Mouse (Mus musculus): ENCODE data around the gene Fam117a. TPM values are rescaled to one million over a fixed set of nuclear protein-coding genes. Genes with fewer than 3 reads are reported as not detected.

Gene Fam117a
- polyA plus RNA-seq (2015; fragmentation: Illumina TruSeq; extraction: RNeasy Lipid Tissue Mini Kit (QIAGEN cat#74804); ENCODE audit: low read depth, low replicate concordance), result 6.5 TPM

GRCm38 (mm10) chr11:95336568-95337128 lies at the start of gene Fam117a:
TSS of gene Fam117a (plus strand) at chr11:95337018.

GRCm38 (mm10) chr11:95310007-95310647 lies 26.7 kb upstream of the Fam117a start, which contains the start of gene Kat7:
TSS of gene Kat7 (minus strand) at chr11:95310246.

GRCm38 (mm10) chr11:95384319-95384972 lies 47.6 kb downstream of the Fam117a start, which contains the start of gene Slc35b1:
TSS of gene Slc35b1 (plus strand) at chr11:95384692.

GRCm38 (mm10) chr11:95413641-95414535 lies 77.1 kb downstream of the Fam117a start, which contains the start of gene Spop:
TSS of gene Spop (plus strand) at chr11:95414080.

Other genes with a start within 250 kb of the Fam117a start
- not detected for gene Dlx3, start 216.9 kb upstream of the Fam117a start, polyA plus RNA-seq (2015; fragmentation: Illumina TruSeq; extraction: RNeasy Lipid Tissue Mini Kit (QIAGEN cat#74804); ENCODE audit: low read depth, low replicate concordance)
- 0.39 TPM for gene Dlx4, start 190.8 kb upstream of the Fam117a start, polyA plus RNA-seq (2015; fragmentation: Illumina TruSeq; extraction: RNeasy Lipid Tissue Mini Kit (QIAGEN cat#74804); ENCODE audit: low read depth, low replicate concordance)
- not detected for gene Tac4, start 75.5 kb upstream of the Fam117a start, polyA plus RNA-seq (2015; fragmentation: Illumina TruSeq; extraction: RNeasy Lipid Tissue Mini Kit (QIAGEN cat#74804); ENCODE audit: low read depth, low replicate concordance)
- gene Kat7, start 26.8 kb upstream of the Fam117a start, polyA plus RNA-seq (2015; fragmentation: Illumina TruSeq; extraction: RNeasy Lipid Tissue Mini Kit (QIAGEN cat#74804); ENCODE audit: low read depth, low replicate concordance), result 57.9 TPM
- gene Slc35b1, start 47.7 kb downstream of the Fam117a start, polyA plus RNA-seq (2015; fragmentation: Illumina TruSeq; extraction: RNeasy Lipid Tissue Mini Kit (QIAGEN cat#74804); ENCODE audit: low read depth, low replicate concordance), result 61.8 TPM
- gene Spop, start 77.1 kb downstream of the Fam117a start, polyA plus RNA-seq (2015; fragmentation: Illumina TruSeq; extraction: RNeasy Lipid Tissue Mini Kit (QIAGEN cat#74804); ENCODE audit: low read depth, low replicate concordance), result 164 TPM
- gene Nxph3, start 177.6 kb downstream of the Fam117a start, polyA plus RNA-seq (2015; fragmentation: Illumina TruSeq; extraction: RNeasy Lipid Tissue Mini Kit (QIAGEN cat#74804); ENCODE audit: low read depth, low replicate concordance), result 25.6 TPM